Mouse (Mus musculus) left cerebral cortex, adult 9 months (tissue): Measurements from ENCODE around the gene Tmem121.
A peak's percentile ranks its signal among the peaks of the same experiment; 100 is the strongest.
"Not testable (repeated sequence)": the region's sequence is repeated elsewhere in the genome, so short reads cannot be mapped to it uniquely, and the experiment has no call there.

Experiments used
- DNase-seq, 2 experiments: peaks; one replicate each; pipeline ENCODE4 v3.0.0; 2022; ENCODE audit warnings: low spot score in 2 of 2

Tmem121 gene

DNA sequence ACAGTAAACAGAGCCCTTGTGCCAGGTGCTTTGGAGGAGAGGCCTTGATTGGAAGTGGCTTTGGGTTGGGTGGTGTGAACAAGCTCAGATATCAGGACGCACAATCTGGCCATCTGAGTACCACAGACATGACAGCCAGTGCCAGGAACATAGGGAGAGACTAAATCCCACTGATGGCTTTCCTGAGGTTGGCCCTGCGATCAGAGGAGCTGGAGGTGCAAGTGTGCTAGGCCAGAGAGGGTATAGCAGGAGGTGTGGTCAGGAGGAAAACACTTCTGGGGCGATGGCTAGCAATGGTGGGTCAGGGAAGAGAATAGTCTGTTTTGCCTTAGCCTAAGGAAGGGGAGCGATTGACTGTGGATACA lies 1.3 kb downstream of the Tmem121 start:
- DNase-seq: no peak

DNA sequence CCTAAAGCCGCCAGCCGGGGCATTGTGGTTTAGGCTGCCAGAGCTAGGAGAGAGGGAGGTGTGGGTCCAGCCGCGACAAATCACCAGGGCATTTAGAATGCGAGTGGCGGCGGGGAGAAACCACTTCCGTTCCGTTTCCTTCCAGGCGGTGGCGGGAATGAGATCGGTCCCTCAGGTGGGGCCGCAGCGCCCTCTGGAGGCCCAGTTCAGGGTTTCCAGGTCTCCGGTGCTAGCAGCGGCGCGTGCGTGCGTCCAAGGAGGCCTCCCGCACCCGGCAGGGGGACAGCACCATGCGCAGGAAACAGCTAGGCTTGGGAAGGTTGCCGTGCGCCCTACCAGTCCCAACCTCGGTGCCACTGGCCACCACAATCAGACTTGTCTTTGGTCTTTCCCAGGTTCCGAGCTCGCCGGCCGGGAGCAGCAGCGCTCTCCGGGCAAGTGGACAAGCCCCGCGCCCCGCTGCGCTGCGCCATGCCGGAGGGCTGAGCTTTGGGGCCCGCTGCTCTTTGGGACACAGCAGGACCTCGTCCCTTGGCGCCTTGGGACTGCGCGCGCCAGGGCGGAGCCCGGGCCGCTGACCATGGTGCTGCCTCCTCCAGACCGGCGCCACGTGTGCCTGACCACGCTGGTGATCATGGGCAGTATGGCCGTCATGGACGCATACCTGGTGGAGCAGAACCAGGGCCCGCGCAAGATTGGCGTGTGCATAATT lies 2.0 kb downstream of the Tmem121 start:
- peak in 1 of 2 experiments; percentile 93 for DNase-seq

DNA sequence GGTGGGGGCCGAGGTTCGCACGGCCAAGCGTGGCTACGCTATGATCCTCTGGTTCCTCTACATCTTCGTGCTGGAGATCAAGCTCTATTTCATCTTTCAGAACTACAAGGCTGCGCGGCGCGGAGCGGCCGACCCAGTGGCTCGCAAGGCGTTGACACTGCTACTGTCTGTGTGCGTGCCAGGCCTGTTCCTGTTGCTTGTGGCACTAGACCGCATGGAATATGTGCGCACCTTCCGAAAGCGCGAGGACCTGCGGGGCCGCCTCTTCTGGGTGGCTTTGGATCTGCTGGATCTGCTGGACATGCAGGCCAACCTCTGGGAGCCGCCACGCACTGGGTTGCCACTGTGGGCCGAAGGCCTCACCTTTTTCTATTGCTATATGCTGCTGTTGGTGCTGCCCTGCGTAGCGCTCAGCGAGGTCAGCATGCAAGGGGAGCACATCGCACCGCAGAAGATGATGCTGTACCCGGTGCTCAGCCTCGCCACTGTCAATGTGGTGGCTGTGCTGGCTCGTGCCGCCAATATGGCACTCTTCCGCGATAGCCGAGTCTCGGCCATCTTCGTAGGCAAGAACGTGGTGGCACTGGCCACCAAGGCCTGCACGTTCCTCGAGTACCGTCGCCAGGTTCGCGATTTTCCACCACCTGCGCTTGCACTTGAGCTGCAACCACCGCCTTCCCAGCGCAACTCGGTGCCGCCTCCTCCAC lies 2.8 kb downstream of the Tmem121 start:
- DNase-seq: no peak

DNA sequence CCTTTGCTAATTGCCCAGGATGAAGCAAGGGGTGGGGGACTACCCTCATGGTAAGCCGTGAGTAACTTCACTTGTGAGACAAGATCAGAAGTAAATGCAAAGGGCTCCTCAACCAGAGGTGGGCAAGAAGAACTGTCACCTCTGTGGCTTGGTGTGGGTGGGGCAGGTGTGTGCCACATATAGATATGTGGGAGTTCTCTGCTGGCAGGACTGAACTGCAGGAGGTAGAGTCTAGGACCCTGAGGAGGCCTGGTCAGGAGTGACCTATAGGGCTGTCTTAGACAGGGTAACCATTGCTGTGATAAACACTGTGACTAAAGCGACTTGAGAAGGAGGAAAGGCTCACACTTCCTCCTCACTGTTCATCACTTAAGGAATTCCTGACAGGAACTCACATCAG lies 7.7 kb downstream of the Tmem121 start:
- DNase-seq: no peak

DNA sequence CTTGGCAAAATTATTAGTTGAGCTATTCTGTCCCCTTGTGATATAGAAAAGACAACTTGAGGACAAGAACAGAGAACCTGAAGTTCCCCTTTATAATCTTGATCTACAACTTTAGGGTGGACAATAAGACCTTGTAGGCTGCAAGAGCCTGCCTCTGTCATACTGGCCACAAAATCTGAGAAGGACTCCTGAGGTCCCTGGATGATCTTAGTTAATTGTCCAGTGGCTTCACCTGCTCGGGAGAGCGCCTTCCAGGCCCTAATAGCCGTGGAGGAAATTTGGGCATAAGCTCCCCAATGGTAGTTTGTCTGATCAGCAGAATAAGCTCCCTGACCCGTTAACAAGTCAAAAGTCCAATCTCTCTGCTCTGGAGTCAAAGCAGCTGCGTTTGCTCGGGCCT lies 13.4 kb downstream of the Tmem121 start:
- not testable (repeated sequence) for DNase-seq

DNA sequence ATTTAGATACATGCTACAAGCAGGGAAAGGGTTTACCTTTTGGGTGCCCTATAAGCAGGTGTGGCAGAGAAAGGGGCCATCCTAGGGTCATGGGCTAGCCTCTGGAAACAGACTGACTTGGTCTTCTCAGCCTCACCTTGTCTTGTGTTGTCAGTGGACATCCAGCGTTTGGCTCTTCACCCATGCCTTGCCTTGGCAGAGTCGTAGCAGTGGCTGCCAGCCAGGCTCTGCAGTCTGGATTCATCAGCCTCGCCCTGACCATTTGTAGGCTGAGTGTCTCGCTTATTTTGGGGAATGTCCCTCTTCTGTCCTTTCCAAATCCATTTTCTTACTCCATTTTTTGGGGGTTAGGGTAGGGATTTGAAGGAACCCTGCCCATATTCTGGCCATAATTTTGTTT lies 15.6 kb downstream of the Tmem121 start:
- DNase-seq: no peak

DNA sequence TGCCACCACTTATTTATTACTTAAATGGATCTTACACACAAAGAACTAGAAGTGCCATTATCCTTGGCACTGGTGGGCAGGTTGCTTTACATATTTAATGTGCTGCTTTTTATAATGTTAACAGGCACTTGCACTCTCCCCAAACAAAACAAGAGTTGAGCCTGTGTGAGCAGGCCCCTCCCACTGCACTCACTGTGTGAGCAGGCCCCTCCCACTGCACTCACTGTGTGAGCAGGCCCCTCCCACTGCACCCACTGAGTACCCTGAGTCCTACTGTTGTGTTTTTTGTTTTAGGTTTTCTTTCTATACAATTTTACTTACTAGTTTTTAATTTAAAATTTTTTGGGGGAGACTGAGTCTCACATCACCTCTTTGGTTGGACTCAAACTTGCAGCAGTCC lies 16.3 kb downstream of the Tmem121 start:
- no peak for DNase-seq

DNA sequence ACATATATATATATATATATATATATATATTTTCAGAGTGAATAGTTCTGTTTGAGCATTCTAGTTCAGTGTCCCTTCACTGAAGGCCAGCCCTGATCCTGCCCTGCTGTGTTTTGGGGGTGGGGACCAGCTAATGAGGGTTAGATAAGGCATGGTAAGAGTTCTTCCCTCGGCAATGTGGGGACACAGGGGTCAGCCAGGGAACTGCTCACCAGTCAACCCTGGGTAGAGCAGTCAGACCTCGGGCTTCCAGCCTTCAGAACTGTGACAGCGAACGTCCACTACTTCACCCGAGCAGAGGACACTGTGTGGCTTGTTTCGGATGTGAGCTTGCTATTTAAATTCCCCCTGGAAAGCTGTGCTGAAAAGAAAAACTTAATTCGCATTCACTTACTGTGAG lies 17.8 kb downstream of the Tmem121 start:
- no peak for DNase-seq

DNA sequence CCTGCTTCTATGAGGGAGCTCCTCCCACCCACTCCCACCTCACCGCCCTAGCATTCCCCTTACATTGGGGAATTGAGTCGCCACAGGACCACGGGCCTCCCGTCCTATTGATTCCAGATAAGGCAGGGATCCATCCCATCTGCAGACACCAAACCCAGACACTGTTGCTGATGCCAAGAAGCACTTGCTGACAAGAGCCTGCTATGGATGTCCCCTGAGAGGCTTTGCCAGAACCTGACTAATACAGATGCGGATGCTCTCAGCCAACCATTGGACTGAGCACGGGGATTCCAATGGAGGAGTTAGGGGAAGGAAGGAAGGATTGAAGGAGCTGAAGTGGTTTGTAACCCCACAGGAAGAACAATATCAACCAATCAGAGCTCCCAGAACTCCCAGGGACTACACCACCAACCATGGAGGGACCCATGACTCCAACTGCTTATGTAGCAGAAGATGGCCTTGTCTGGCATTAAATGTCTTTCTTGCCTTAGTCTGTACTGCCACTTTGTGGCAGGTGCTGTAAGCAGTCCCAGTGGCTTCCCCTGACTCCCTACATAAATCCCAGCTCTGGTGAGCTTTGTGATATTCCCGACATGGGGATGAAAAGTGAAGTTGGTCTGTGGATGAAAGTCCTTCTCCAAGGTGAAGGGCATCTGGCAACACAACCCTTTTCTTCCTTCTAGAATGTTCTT lies 19.7 kb downstream of the Tmem121 start:
- DNase-seq: no peak

DNA sequence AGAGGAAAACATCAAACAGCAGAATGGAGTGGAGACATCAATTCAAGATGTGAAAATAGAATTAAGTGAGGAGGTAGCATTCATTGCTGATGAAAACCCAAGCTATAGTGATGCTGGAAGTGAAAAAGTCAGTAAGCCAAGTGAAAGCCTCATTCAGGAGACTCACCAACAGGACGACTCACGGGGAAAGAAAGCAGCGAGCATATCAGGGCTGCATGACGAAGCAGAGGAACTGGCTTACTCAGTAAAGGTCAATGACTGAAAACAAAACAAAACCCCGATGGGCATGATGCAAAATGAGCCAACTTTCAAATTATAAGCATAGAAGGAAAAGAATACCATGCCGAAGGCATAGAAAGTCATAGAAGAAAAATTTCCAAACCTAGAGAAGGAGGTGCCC lies 22.0 kb downstream of the Tmem121 start:
- DNase-seq: no peak

DNA sequence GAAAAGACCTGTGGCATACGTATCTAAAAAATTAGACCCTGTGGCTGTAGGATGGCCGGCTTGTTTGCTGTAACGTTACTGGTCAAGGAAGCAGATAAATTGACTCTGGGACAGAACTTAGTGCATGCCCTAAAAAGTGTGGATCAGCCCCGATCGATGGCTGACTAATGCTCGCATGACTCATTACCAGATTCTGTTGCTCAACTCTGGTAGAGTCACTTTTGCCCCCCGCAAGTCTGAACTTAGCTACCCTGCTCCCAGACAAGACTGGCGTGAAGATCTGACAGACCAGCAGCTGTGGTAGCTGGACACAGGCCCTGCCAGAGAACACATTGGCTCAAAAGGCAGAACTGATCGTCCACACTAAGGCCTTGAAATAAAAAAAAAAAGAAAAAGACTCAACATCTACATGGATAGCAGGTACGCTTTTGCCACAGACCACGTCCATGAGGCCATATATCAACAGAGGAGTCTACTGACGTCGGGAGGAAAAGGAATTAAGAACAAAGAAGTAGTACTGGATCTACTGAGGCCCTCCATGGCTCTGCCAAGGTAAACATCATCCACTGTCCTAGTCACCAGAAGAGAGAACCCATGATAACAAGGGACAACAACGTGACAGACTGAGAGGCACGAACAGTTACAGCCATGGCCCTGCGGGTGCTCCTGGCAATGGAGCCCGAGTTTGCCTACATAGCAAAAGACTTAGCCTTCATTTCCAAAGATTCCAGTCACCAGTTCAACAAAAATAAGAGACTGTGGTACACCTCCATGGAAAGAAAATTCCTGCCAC lies 25.1 kb downstream of the Tmem121 start:
- DNase-seq: no peak

DNA sequence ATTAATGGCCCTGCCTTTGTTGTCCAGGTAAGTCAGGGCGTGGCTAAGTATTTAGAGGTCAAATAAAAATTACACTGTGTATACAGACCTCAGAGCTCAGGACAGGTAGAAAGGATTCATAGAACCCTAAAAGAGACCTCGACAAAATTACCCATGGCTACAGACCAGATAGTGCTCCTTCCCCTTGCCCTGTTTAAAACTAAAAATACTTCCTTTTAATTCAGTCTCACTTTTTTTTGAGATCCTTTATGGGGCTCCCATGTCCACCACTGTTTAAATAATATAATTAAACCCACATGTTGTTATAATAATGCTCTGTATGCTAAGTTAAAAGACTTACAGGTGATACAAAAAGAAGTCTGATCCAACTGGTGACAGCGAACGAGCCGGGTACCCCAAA lies 26.0 kb downstream of the Tmem121 start:
- DNase-seq: no peak

DNA sequence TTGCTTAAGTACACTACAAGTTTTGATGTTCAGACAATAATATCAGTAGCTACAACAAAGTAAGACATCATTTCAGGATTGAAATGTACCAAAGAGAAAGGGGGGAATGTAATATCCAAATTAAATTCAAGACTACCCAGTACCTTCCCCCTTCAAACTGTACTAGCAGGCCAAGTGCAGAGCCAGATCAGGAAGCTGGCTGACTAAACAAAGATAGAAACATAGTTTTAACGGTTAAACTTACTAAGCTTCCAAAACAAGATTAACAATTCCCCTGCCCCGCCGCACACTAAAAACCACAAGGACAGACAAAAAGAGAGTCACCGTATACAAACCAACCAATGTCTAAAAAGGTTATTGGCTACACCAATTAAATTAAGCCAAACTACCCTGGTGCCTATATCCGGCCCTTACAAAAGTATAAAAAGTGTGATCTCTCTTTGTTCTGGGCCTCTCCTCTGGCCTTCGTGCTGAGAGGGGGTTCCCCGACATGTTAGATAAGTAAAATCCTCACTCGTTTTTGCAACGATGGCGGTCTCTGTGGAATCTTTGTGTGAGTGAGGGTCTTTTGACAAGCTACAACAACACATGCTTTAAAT lies 26.7 kb downstream of the Tmem121 start:
- no peak for DNase-seq

DNA sequence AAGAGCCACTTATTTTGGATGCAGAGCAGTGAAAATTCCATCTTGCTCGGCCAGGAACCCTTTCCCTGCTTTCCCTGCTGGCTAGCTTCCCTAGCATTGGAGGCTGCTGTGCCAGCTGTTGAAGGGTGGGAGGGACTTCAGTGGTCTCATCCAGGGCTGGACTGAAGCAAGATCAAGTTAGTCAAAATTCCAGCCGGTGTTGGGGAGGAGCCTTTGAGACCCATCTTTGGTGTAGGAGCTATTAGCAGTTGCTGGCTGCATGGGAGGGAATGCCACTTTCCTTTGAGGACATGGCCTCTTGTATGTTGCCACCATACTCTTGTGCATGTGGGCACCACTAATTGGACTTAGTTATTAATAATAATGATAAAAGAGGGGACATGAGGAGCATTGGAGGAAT lies 27.5 kb downstream of the Tmem121 start:
- DNase-seq: no peak

DNA sequence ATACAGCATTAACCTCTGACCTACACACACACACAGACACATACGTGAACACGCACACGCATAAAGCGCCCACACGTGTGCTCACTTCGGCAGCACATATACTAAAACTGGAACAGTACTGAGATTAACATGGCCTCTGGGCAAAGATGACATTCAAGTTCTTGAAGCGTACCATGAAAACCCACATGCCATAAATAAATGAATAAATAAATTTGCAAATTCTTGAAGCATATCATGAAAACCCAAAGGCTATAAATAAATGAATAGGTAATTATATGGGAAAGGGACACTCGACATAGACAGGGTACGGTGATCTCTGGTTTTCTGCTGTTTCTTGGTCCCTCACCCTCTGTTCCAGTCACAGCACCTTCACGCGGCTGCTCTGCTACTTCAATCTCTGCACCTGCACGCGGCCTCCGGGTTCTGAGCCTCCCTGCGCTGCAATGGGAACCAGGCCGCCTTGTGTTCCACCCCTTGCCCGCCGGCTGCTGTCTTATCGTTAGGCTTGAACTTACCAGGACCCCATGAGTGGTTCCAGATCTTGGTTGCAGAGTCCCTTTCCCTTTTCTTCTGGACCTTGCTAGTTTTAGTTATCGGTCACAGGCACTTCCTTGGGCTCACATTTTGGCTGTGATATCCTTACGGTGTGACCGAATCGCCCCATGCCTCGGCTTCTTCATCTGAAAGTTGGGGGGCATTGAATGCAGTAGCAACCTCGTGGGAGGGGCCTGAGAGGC lies 28.5 kb downstream of the Tmem121 start:
- DNase-seq: no peak

DNA sequence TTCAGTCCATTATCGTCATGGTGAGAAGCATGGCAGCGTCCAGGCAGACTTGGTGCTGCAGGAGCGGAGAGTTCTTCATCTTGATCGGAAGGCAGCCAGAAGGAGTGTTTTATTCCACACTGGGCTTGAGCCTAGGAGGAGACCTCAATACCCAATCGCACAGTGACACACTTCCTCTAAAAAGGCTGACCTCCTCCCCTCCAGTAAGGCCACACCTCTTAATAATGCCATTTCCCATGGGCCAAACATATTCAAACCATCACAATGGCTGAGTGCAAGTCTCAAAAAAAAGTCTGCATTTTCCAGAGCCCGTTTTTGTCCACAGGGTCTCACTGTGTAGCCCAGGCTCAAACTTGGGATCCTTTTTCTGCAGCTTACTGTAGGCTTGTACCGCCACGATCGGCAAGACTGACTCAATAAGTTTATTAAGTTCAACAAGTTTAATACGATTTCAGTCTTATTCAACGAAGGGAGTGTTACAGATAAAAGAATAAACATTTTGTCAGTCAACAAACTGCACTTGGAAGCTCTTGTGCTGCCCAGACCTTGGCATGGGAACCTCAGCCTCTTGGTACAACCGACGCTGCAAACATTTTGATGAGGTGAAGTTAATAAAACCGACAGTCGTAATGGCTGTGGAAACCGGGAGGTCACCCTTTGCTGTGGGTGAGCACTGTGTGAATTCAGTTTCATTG lies 29.4 kb downstream of the Tmem121 start:
- DNase-seq: no peak

DNA sequence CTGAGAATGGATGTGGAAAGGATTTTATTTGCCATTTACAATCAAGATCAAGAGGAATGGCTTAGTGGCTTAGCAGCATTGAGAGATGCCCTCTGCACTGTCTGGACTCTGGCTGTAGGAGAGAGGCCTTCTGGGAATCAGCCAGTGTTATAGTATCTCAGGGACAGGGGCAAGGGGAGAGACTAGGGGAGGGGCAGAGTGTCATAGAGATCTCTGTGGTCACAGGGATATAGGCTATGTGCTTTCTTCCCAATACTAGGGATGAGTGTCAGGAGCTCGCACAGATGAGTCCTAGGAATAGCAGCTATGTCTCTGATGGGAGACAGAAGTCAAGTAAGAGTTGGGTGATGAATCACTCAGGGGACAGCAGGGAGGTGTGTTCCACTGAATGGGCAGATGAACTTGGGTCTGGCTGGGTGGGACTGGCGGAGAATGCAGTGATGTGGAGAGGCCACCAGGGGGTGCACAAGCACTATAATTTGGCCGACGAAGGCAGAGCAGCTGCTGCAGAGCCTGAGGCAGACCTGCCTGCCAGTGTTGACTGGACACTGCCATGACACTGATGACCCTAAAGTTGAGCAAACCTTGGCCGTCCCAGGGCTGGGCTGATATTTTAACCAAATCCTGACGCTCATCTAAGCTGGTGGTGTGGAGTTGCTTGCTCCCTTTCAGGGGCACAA lies 30.1 kb downstream of the Tmem121 start:
- peak in 1 of 2 experiments; percentile 64 for DNase-seq

DNA sequence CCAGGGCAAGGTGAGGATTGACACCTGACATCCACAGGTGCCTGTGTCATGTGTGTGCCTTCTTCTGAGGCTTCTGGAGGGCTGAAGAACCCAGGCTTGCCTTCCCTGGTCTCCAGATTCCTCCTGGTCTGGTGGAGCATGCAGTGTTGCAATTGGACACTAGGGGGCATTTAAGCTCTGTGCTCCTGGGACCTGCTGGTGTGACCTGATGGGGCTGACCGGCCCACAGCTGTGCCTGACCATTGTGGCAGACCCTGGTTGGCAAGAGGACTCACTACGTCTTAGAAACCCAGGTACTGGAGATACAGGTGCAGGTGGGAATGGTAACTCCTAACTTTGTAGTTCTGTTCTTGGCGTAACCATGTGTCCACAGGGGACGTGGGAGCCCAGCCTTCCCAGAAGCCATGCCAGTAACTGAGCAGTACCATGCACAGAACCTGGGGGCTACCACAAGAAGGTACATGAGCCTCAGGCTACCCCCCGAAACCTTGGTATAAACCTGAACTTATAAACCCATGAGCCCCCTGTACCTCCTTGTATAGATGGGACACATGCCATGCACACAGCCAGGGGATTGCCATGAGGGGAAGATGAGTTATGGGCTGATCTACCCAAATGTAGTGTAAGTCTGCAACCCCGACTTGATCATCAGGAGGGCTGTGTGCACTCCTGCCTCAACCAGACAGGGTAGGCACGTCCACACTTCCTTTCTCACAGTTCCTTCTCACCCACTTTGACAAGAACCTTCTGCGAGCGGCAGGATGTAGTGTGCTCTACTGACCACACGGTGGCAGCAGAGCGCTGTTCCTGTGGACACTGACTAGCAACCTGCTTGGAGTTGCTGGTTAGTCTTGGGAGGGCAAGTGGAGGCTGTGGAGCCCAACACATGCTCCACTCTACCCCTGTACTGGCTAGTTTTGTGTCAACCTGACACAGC lies 31.8 kb downstream of the Tmem121 start:
- peak in 1 of 2 experiments; percentile 63 for DNase-seq

DNA sequence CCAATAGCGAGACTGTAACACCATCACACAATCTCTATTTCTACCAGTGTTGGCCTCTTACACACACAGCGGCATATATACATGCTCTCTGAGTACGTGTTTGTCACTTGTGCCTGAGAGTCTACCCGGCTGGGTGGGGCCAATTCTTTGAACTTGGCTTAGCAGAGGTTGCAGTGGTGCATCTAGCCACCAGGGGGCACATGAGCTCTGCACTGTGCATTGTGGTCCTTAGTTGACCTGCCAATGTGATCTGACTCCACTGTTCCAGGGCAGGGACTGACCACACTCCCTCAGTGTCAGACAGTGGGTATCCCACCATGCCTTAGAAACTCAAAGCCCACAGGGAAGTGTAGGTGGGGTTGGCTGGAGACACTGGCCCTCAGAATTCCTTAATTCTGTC lies 34.1 kb downstream of the Tmem121 start:
- DNase-seq: no peak
